ENCODE assay signal across 7 mouse cellular contexts in genomic region chr10:130594046-130594734, GRCm38 (mm10).
DNase-seq lines count a peak whose midpoint lies in the region; ATAC-seq and TF ChIP-seq lines count a peak whose summit lies in the region.
"Not testable (repeated sequence)": the region's sequence is repeated elsewhere in the genome, so short reads cannot be mapped to it uniquely, and the experiment has no call there.

No protein-coding gene starts in this region.

- not testable (repeated sequence) for TF ChIP-seq POLR2A in cerebellum, adult 2 months (IDR thresholded peaks at IDR 0.05; ENCODE audit: borderline replicate concordance, insufficient read depth, low read length)

- peak; percentile 68 for DNase-seq in adrenal gland, postnatal 10 days
- DNase-seq in cerebellum, adult 2 months: peak; percentile 10 to 24
- peak; percentile 0 for DNase-seq in forebrain, postnatal 0 days
- DNase-seq in heart, postnatal 25 days (ENCODE audit: low spot score): peak; percentile 4
- peak; percentile 12 for DNase-seq in lung, embryonic 14.5 days
- DNase-seq in right cerebral cortex, postnatal 14 days: peak; percentile 20
- peak; percentile 36 for DNase-seq in thymus, postnatal 14 days

- H3K36me3 ChIP-seq in forebrain, postnatal 0 days (ENCODE audit: insufficient read depth); lung, embryonic 14.5 days (ENCODE audit: insufficient read depth): not testable (repeated sequence)

- H3K4me1 ChIP-seq in cerebellum, adult 2 months (ENCODE audit: control insufficient read depth, insufficient read depth, low read length); forebrain, postnatal 0 days (ENCODE audit: insufficient read depth); lung, embryonic 14.5 days (ENCODE audit: insufficient read depth): not testable (repeated sequence)

- not testable (repeated sequence) for H3K9ac ChIP-seq in forebrain, postnatal 0 days; lung, embryonic 14.5 days

- H3K27me3 ChIP-seq in cerebellum, adult 2 months (ENCODE audit: control insufficient read depth, insufficient read depth, low read length); forebrain, postnatal 0 days (ENCODE audit: insufficient read depth, low read length); lung, embryonic 14.5 days (ENCODE audit: insufficient read depth, low read length): not testable (repeated sequence)

- ATAC-seq in forebrain, postnatal 0 days; lung, embryonic 14.5 days (ENCODE audit: insufficient read depth): not testable (repeated sequence)

- H3K27ac ChIP-seq in cerebellum, adult 2 months (ENCODE audit: insufficient read depth, low read length); forebrain, postnatal 0 days (ENCODE audit: low read depth, low read length); lung, embryonic 14.5 days (ENCODE audit: low read depth): not testable (repeated sequence)

- not testable (repeated sequence) for H3K4me2 ChIP-seq in forebrain, postnatal 0 days (ENCODE audit: low read depth); lung, embryonic 14.5 days

- not testable (repeated sequence) for TF ChIP-seq CTCF in cerebellum, adult 2 months (IDR thresholded peaks at IDR 0.05; ENCODE audit: borderline replicate concordance, insufficient read depth, low read depth, low read length); forebrain, postnatal 0 days (IDR thresholded peaks at IDR 0.05; ENCODE audit: low read depth); lung, embryonic 14.5 days (IDR thresholded peaks at IDR 0.05; ENCODE audit: low read depth)

- H3K9me3 ChIP-seq in forebrain, postnatal 0 days (ENCODE audit: low read length); lung, embryonic 14.5 days (ENCODE audit: low read depth, low read length): not testable (repeated sequence)

- intact Hi-C loops in heart, postnatal 25 days (cut with DNase I): not testable (repeated sequence)

- not testable (repeated sequence) for H3K4me3 ChIP-seq in cerebellum, adult 2 months (replicated peaks; ENCODE audit: insufficient read depth, low read depth, low read length); forebrain, postnatal 0 days (ENCODE audit: low read depth, low read length); lung, embryonic 14.5 days (ENCODE audit: low read depth, low read length)

Comparison
In these comparisons a context has a peak if more than half of its experiments do, and no peak if none do; other contexts are left out.
1. DNase-seq: peak in every context shown above with its lines; median percentile 68 in adrenal gland, postnatal 10 days; 36 in thymus, postnatal 14 days; 20 in right cerebral cortex, postnatal 14 days; 17 in cerebellum, adult 2 months; 12 in lung, embryonic 14.5 days; 4 in heart, postnatal 25 days; 0 in forebrain, postnatal 0 days.